In the genomic region with DNA sequence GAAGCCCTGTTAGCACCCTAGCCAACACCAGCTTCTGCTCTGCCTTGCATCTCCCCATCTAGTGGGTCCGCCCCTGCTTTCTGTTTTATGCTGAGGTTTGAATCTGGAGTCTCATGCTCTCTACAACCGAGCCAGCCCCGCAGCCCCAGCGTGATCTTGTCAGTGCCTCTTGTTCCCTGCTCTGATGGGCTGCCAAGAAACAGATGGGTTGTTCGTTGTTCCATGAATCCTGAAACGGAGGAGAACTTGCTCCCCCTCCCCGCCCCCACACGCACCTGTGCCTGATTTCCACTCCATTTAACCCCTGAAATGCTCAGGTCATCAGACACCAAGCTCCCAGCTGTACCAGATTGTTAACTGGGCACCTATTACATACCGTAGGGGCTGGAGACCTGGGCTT, we compare ENCODE assay signal across 12 mouse cellular contexts. TPM values are rescaled to one million over a fixed set of nuclear protein-coding genes. Genes with fewer than 3 reads are reported as not detected.
DNase-seq lines count a peak whose midpoint lies in the region; ATAC-seq and TF ChIP-seq lines count a peak whose summit lies in the region.
"Had no signal": no experiment of that assay in that cellular context is flagged by ENCODE, and none has a peak within 500 bp of the region (broad histone marks: within the 10 kb centered on the region; RNA-seq: fewer than 3 reads in every experiment).

No protein-coding gene starts in this region.

- 0 out of 2 replicates have a peak overlapping the region, but pooled peaks have one; percentile 17 for H3K27ac ChIP-seq in hindbrain, embryonic 12.5 days
- no peak overlapping the region for H3K27ac ChIP-seq in hindbrain, embryonic 11.5 days (ENCODE audit: low read depth, low read length)
- H3K27ac ChIP-seq in forebrain, embryonic 13.5 days, result no peak overlapping the region

- no peak overlapping the region for H3K4me3 ChIP-seq in hindbrain, embryonic 12.5 days
- H3K4me3 ChIP-seq in hindbrain, embryonic 11.5 days (ENCODE audit: low read depth, low read length), result no peak overlapping the region
- peak overlapping the region; percentile 37; the same call in 1 of the 2 replicates for H3K4me3 ChIP-seq in E14TG2a.4 (replicated peaks; ENCODE audit: low read length)
- no peak overlapping the region for H3K4me3 ChIP-seq in forebrain, embryonic 13.5 days

- H3K4me1 ChIP-seq in hindbrain, embryonic 12.5 days, result peaks cover 16% of the 10 kb centered on the region
- H3K4me1 ChIP-seq in hindbrain, embryonic 11.5 days (replicated peaks; ENCODE audit: control insufficient read depth, insufficient read depth, low read length), result no peaks in the 10 kb centered on the region; the same call in 1 of the 2 replicates
- H3K4me1 ChIP-seq in E14TG2a.4 (replicated peaks; ENCODE audit: low read depth, low read length), result peaks cover 64% of the 10 kb centered on the region
- peaks cover 19% of the 10 kb centered on the region for H3K4me1 ChIP-seq in forebrain, embryonic 13.5 days

- no peaks in the 10 kb centered on the region for H3K36me3 ChIP-seq in hindbrain, embryonic 12.5 days
- H3K36me3 ChIP-seq in hindbrain, embryonic 11.5 days (ENCODE audit: control insufficient read depth, insufficient read depth, low read length), result no peaks in the 10 kb centered on the region
- no peaks in the 10 kb centered on the region for H3K36me3 ChIP-seq in E14TG2a.4 (ENCODE audit: insufficient read depth, low read length)
- H3K36me3 ChIP-seq in forebrain, embryonic 13.5 days (ENCODE audit: poor library complexity, severe bottlenecking), result no peaks in the 10 kb centered on the region

- 42% methylated on average over 9 of the region's 9 CpGs for WGBS in hindbrain, embryonic 12.5 days
- 41% methylated on average over 9 of the region's 9 CpGs for WGBS in hindbrain, embryonic 11.5 days
- 32% methylated on average over 9 of the region's 9 CpGs for WGBS in forebrain, embryonic 13.5 days

- no peak overlapping the region for H3K4me2 ChIP-seq in hindbrain, embryonic 12.5 days (replicated peaks)
- no peak overlapping the region for H3K4me2 ChIP-seq in hindbrain, embryonic 11.5 days (replicated peaks; ENCODE audit: low read depth, low read length)
- H3K4me2 ChIP-seq in forebrain, embryonic 13.5 days, result no peak overlapping the region

- no peak overlapping the region for H3K9ac ChIP-seq in hindbrain, embryonic 12.5 days
- no peak overlapping the region for H3K9ac ChIP-seq in hindbrain, embryonic 11.5 days (ENCODE audit: low read depth, low read length)
- no peak overlapping the region for H3K9ac ChIP-seq in forebrain, embryonic 13.5 days

- H3K9me3 ChIP-seq in hindbrain, embryonic 12.5 days (replicated peaks), result no peaks in the 10 kb centered on the region
- H3K9me3 ChIP-seq in hindbrain, embryonic 11.5 days (ENCODE audit: control insufficient read depth, low read length), result no peaks in the 10 kb centered on the region
- H3K9me3 ChIP-seq in E14TG2a.4 (ENCODE audit: low read length), result no peaks in the 10 kb centered on the region
- H3K9me3 ChIP-seq in forebrain, embryonic 13.5 days (replicated peaks), result no peaks in the 10 kb centered on the region

- ATAC-seq in hindbrain, embryonic 12.5 days (ENCODE audit: low FRiP score), result no peak
- no peak for ATAC-seq in hindbrain, embryonic 11.5 days (ENCODE audit: low FRiP score)
- no peak for ATAC-seq in inflammation-experienced regulatory T-cells, adult 6 months
- no peak for ATAC-seq in forebrain, embryonic 13.5 days
- ATAC-seq in CD4-positive, CD25-positive, alpha-beta regulatory T cell, adult 4 months, result no peak

- TF ChIP-seq CTCF in E14TG2a.4 (conservative IDR thresholded peaks at IDR 0.05; ENCODE audit: low read length), result no peak

- DNase-seq in hindbrain, embryonic 11.5 days (ENCODE audit: low spot score), result no peak
- peak; percentile 58 for DNase-seq in cerebellum, adult 8-10 months
- DNase-seq in layer of hippocampus, adult 8-10 months (ENCODE audit: low spot score in 2 of 2), result peak; percentile 49 to 58
- DNase-seq: heart, postnatal 14 days; kidney, adult 2 months; liver; lung, postnatal 14 days had no signal

- H3K27me3 ChIP-seq in hindbrain, embryonic 12.5 days, result no peaks in the 10 kb centered on the region
- no peaks in the 10 kb centered on the region for H3K27me3 ChIP-seq in hindbrain, embryonic 11.5 days (ENCODE audit: control insufficient read depth, insufficient read depth, low read length)
- no peaks in the 10 kb centered on the region for H3K27me3 ChIP-seq in E14TG2a.4 (ENCODE audit: insufficient read depth, low read length)
- H3K27me3 ChIP-seq in forebrain, embryonic 13.5 days, result no peaks in the 10 kb centered on the region

RNA-seq across cellular contexts. Expression of a gene that starts 3.5 kb away (rescaled TPM):
- polyA plus RNA-seq in hindbrain, embryonic 12.5 days (2016; fragmentation: Nextera tagmentation; extraction: Ambion mirVana), result 6.4 and 8.2 TPM in 2 replicates
- polyA plus RNA-seq in hindbrain, embryonic 11.5 days (2014; fragmentation: Nextera tagmentation; extraction: Ambion mirVana), result 5.5 and 7.7 TPM in 2 replicates
- 1 to 10 TPM; 6.0 to 7.1 (median 6.2) TPM for total RNA-seq in layer of hippocampus, adult 8-10 months (2022)
- 1 to 10 TPM in 1 of 3 experiments, under 1 TPM in 2; 0.50 to 5.3 (median 0.94) TPM for polyA plus RNA-seq in inflammation-experienced regulatory T-cells, adult 6 months (2017; shearing (Covaris generic))
- 4.1 and 4.5 TPM in 2 replicates for polyA plus RNA-seq in forebrain, embryonic 13.5 days (2015; fragmentation: Nextera tagmentation; extraction: Ambion mirVana)
- polyA plus RNA-seq in CD4-positive, CD25-positive, alpha-beta regulatory T cell, adult 4 months (2017; shearing (Covaris generic)), result 1 to 10 TPM; 1.0 to 1.3 TPM

RNA-seq across cellular contexts. Expression of a gene that starts 25.4 kb away (rescaled TPM):
- 78.3 and 78.9 TPM in 2 replicates for polyA plus RNA-seq in hindbrain, embryonic 12.5 days (2016; fragmentation: Nextera tagmentation; extraction: Ambion mirVana)
- polyA plus RNA-seq in hindbrain, embryonic 11.5 days (2014; fragmentation: Nextera tagmentation; extraction: Ambion mirVana), result 78.9 and 80.3 TPM in 2 replicates
- total RNA-seq in layer of hippocampus, adult 8-10 months (2022), result 10 to 100 TPM; 39.1 to 46.4 (median 40.8) TPM
- 10 to 100 TPM; 46.3 to 77.0 (median 59.8) TPM for polyA plus RNA-seq in inflammation-experienced regulatory T-cells, adult 6 months (2017; shearing (Covaris generic))
- polyA plus RNA-seq in forebrain, embryonic 13.5 days (2015; fragmentation: Nextera tagmentation; extraction: Ambion mirVana), result 75.1 and 75.6 TPM in 2 replicates
- 10 to 100 TPM; 67.5 to 74.4 TPM for polyA plus RNA-seq in CD4-positive, CD25-positive, alpha-beta regulatory T cell, adult 4 months (2017; shearing (Covaris generic))

RNA-seq across cellular contexts. Expression of a gene that starts 36.7 kb away (rescaled TPM):
- polyA plus RNA-seq in hindbrain, embryonic 12.5 days (2016; fragmentation: Nextera tagmentation; extraction: Ambion mirVana), result 109 and 124 TPM in 2 replicates
- 61.2 and 69.5 TPM in 2 replicates for polyA plus RNA-seq in hindbrain, embryonic 11.5 days (2014; fragmentation: Nextera tagmentation; extraction: Ambion mirVana)
- total RNA-seq in layer of hippocampus, adult 8-10 months (2022), result 10 to 100 TPM; 35.1 to 43.2 (median 41.4) TPM
- 100 to 1,000 TPM in 2 of 3 experiments, 10 to 100 TPM in 1; 95.1 to 126 (median 115) TPM for polyA plus RNA-seq in inflammation-experienced regulatory T-cells, adult 6 months (2017; shearing (Covaris generic))
- 40.8 and 46.5 TPM in 2 replicates for polyA plus RNA-seq in forebrain, embryonic 13.5 days (2015; fragmentation: Nextera tagmentation; extraction: Ambion mirVana)
- polyA plus RNA-seq in CD4-positive, CD25-positive, alpha-beta regulatory T cell, adult 4 months (2017; shearing (Covaris generic)), result 100 to 1,000 TPM; 117 to 187 TPM
